Mouse (Mus musculus) spleen, adult 2 months (tissue): Measurements from ENCODE around the gene Tmem209.

Source experiments
- CTCF ChIP-seq: fragments of 200-500 bp; IDR thresholded peaks from 2 replicates; pipeline ENCODE4 v1.5.1; 2011; ENCODE audit warnings: mild to moderate bottlenecking, inconsistent platforms; ENCODE audit not compliant: insufficient read depth, insufficient read length, insufficient replicate concordance; ENCODE audit errors: extremely low read depth
- POLR2A ChIP-seq: fragments of 200-500 bp; IDR thresholded peaks from 2 replicates; pipeline ENCODE4 v1.6.1; 2011; ENCODE audit warnings: low read depth, low read length, inconsistent platforms

DNA sequence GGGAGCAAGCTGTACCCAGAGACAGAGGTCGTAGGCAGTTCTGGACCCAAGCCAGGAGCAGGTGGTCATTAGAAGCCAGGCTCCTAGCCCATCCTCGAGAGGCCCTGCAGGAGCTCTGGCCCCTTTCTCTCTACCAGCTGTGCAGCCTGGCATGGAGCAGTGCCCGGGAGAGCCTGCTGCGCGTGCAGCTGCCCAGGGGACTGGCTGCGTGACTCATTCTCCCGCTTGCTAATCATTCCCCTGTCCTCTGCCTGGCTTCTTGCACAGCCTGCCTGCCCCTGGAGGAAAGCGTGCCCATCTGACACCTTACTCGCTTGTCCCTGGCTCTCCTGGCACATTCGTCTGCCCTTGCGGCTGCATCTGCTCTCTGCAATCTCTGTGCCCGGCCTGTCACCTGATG lies 40.2 kb downstream of the Tmem209 start:
- TF ChIP-seq CTCF (no peak), POLR2A (no peak)
